Mouse (Mus musculus) spleen, adult 2 months (tissue): ENCODE results near the gene Slc15a1. TPM values are rescaled to one million over a fixed set of nuclear protein-coding genes. Genes with fewer than 3 reads are reported as not detected.

ENCODE experiments used
- DNase-seq, 2 experiments: peaks; one replicate each; pipeline versions ENCODE4 v3.0.0 to v3.0.0-alpha.2; 2012 to 2021; ENCODE audit warnings: low spot score in 2 of 2, low read depth in 1 of 2
- H3K27ac ChIP-seq: fragments of 200-500 bp; 2 replicates; pipeline ENCODE4 v1.5.1; 2012; ENCODE audit warnings: low read length, inconsistent platforms; ENCODE audit not compliant: insufficient read depth
- H3K27me3 ChIP-seq: fragments of 200-500 bp; 2 replicates; pipeline ENCODE4 v1.6.1; 2012; ENCODE audit warnings: mild to moderate bottlenecking, moderate library complexity, low read length, inconsistent platforms; ENCODE audit not compliant: control insufficient read depth, insufficient read depth
- H3K36me3 ChIP-seq: fragments of 200-500 bp; 2 replicates; pipeline ENCODE4 v1.6.1; 2012; ENCODE audit warnings: mild to moderate bottlenecking, low read length, inconsistent platforms; ENCODE audit not compliant: control insufficient read depth, insufficient read depth
- H3K4me1 ChIP-seq: fragments of 200-500 bp; 2 replicates; pipeline ENCODE4 v1.6.1; 2011; ENCODE audit warnings: inconsistent platforms; ENCODE audit not compliant: control insufficient read depth, insufficient read depth, insufficient read length
- H3K4me3 ChIP-seq: fragments of 200-500 bp; 2 replicates; pipeline ENCODE4 v1.5.1; 2011; ENCODE audit warnings: mild to moderate bottlenecking, inconsistent platforms; ENCODE audit not compliant: insufficient read depth, insufficient read length; ENCODE audit errors: extremely low read depth
- CTCF ChIP-seq: fragments of 200-500 bp; IDR thresholded peaks from 2 replicates; pipeline ENCODE4 v1.5.1; 2011; ENCODE audit warnings: mild to moderate bottlenecking, inconsistent platforms; ENCODE audit not compliant: insufficient read depth, insufficient read length, insufficient replicate concordance; ENCODE audit errors: extremely low read depth
- POLR2A ChIP-seq: fragments of 200-500 bp; IDR thresholded peaks from 2 replicates; pipeline ENCODE4 v1.6.1; 2011; ENCODE audit warnings: low read depth, low read length, inconsistent platforms
- WGBS: fragments of 180-500 bp; shearing (Covaris S2); methylation state at CpG from one replicate; pipeline ENCODE4 v1.1.7; 2018; 5-methylcytosine and 5-hydroxymethylcytosine counted together
- polyA plus RNA-seq: library from polyadenylated mRNA; depleted of rRNA; stranded (reverse); fragments of >200 nt; gene quantifications from 2 replicates; pipeline ENCODE4 v1.2.3, GENCODE M21; 2012

Gene Slc15a1
- polyA plus RNA-seq, 1 experiment: not detected

- WGBS: 54% methylated on average over 5 of the region's 5 CpGs
- TF ChIP-seq CTCF: no peak
- TF ChIP-seq POLR2A: no peak
- Histone ChIP-seq H3K36me3 (no peaks in the 10 kb centered on the region), H3K4me1 (no peaks in the 10 kb centered on the region), H3K4me3 (no peak overlapping the region), H3K27ac (no peak overlapping the region), H3K27me3 (no peaks in the 10 kb centered on the region)
- DNase-seq: no peak
Measured at GRCm38 (mm10) chr14:121516881-121517280, 11.8 kb upstream of the Slc15a1 start.

GRCm38 (mm10) chr14:121508929-121509328 is 3.9 kb upstream of the Slc15a1 start:
- Histone ChIP-seq H3K36me3 (no peaks in the 10 kb centered on the region), H3K27me3 (peaks cover 3% of the 10 kb centered on the region; the same call in 1 of the 2 replicates), H3K27ac (no peak overlapping the region), H3K4me3 (no peak overlapping the region), H3K4me1 (no peaks in the 10 kb centered on the region)
- TF ChIP-seq CTCF (no peak), POLR2A (no peak)
- DNase-seq: no peak
- WGBS: 90% methylated on average over 2 of the region's 2 CpGs

GRCm38 (mm10) chr14:121506336-121506735 is 1.3 kb upstream of the Slc15a1 start:
- WGBS: 23% methylated on average over 6 of the region's 6 CpGs

GRCm38 (mm10) chr14:121505485-121505860 is 421 bp upstream of the Slc15a1 start:
- DNase-seq: no peak
- H3K4me1 ChIP-seq: no peaks in the 10 kb centered on the region
- no peak overlapping the region for H3K4me3 ChIP-seq
- H3K36me3 ChIP-seq: no peaks in the 10 kb centered on the region
- no peak overlapping the region for H3K27ac ChIP-seq
- TF ChIP-seq POLR2A (no peak), CTCF (no peak)
- peaks cover 3% of the 10 kb centered on the region; the same call in 1 of the 2 replicates for H3K27me3 ChIP-seq
- 66% methylated on average over 9 of the region's 9 CpGs for WGBS

More at GRCm38 (mm10) chr14:121506336-121506735, 1.3 kb upstream of the Slc15a1 start:
- no peaks in the 10 kb centered on the region for H3K4me1 ChIP-seq
- no peak overlapping the region for H3K27ac ChIP-seq
- no peak for TF ChIP-seq POLR2A
- no peak for TF ChIP-seq CTCF
- H3K36me3 ChIP-seq: no peaks in the 10 kb centered on the region
- H3K27me3 ChIP-seq: peaks cover 3% of the 10 kb centered on the region; the same call in 1 of the 2 replicates
- H3K4me3 ChIP-seq: no peak overlapping the region
- DNase-seq: no peak

GRCm38 (mm10) chr14:121500577-121500976 is 4.5 kb downstream of the Slc15a1 start:
- H3K4me3 ChIP-seq: no peak overlapping the region
- H3K27me3 ChIP-seq: peaks cover 3% of the 10 kb centered on the region; the same call in 1 of the 2 replicates
- TF ChIP-seq POLR2A: no peak
- no peak for TF ChIP-seq CTCF

GRCm38 (mm10) chr14:121499769-121500168 is 5.3 kb downstream of the Slc15a1 start:
- H3K4me1 ChIP-seq: no peaks in the 10 kb centered on the region
- 9% methylated on average over 1 of the region's 1 CpGs for WGBS
- no peak for TF ChIP-seq POLR2A
- no peak for TF ChIP-seq CTCF
- no peak for DNase-seq
- no peak overlapping the region for H3K27ac ChIP-seq
- no peaks in the 10 kb centered on the region; the same call in 1 of the 2 replicates for H3K27me3 ChIP-seq
- H3K36me3 ChIP-seq: no peaks in the 10 kb centered on the region
- H3K4me3 ChIP-seq: no peak overlapping the region

More at GRCm38 (mm10) chr14:121500577-121500976, 4.5 kb downstream of the Slc15a1 start:
- Histone ChIP-seq H3K27ac (no peak overlapping the region), H3K36me3 (no peaks in the 10 kb centered on the region), H3K4me1 (no peaks in the 10 kb centered on the region)
- no peak for DNase-seq
- 78% methylated on average over 2 of the region's 2 CpGs for WGBS

- Histone ChIP-seq H3K4me1 (no peaks in the 10 kb centered on the region), H3K36me3 (no peaks in the 10 kb centered on the region), H3K27me3 (no peaks in the 10 kb centered on the region), H3K27ac (no peak overlapping the region), H3K4me3 (no peak overlapping the region)
- no peak for DNase-seq
- WGBS: 87% methylated on average over 1 of the region's 1 CpGs
- TF ChIP-seq POLR2A (no peak), CTCF (no peak)
Measured at GRCm38 (mm10) chr14:121497800-121498199, 7.3 kb downstream of the Slc15a1 start.
